ENCODE assay signal across 16 mouse cellular contexts in genomic region chr15:30762211-30762610, GRCm38 (mm10).
"Had no signal": no experiment of that assay in that cellular context is flagged by ENCODE, and none has a peak within 500 bp of the region (broad histone marks: within the 10 kb centered on the region; RNA-seq: fewer than 3 reads in every experiment).

No protein-coding gene starts in this region.

- H3K9ac ChIP-seq: intestine, embryonic 15.5 days; kidney, embryonic 15.5 days; limb, embryonic 12.5 days; liver, embryonic 13.5 days; liver, postnatal 0 days; lung, embryonic 15.5 days had no signal

- H3K4me1 ChIP-seq: intestine, embryonic 15.5 days; kidney, embryonic 15.5 days; limb, embryonic 12.5 days; liver, embryonic 13.5 days; lung, embryonic 15.5 days; megakaryocyte, embryonic 14.5 days had no signal

- H3K4me3 ChIP-seq: intestine, embryonic 15.5 days; kidney, embryonic 15.5 days; limb, embryonic 12.5 days; liver, embryonic 13.5 days; lung, embryonic 15.5 days; megakaryocyte, embryonic 14.5 days had no signal

- H3K27ac ChIP-seq: intestine, embryonic 15.5 days; kidney, embryonic 15.5 days; limb, embryonic 12.5 days; liver, embryonic 13.5 days; lung, embryonic 15.5 days; macrophage; stomach, postnatal 0 days had no signal

- DNase-seq: kidney, adult 18-20 months; kidney, postnatal 14 days; liver; liver, embryonic 13.5 days; liver, postnatal 0 days; lung, postnatal 14 days; right cerebral cortex, adult 18-20 months; right cerebral cortex, postnatal 25 days; thymus, postnatal 4 days had no signal

- H3K27me3 ChIP-seq: intestine, embryonic 15.5 days; kidney, embryonic 15.5 days; limb, embryonic 12.5 days; liver, embryonic 13.5 days; lung, embryonic 15.5 days; megakaryocyte, embryonic 14.5 days had no signal

- H3K9me3 ChIP-seq: intestine, embryonic 15.5 days; kidney, embryonic 15.5 days; limb, embryonic 12.5 days; lung, embryonic 15.5 days had no signal

- H3K4me2 ChIP-seq: intestine, embryonic 15.5 days; kidney, embryonic 15.5 days; limb, embryonic 12.5 days; liver, embryonic 13.5 days; lung, embryonic 15.5 days had no signal

- ATAC-seq: intestine, embryonic 15.5 days; liver, postnatal 0 days had no signal

- H3K36me3 ChIP-seq: intestine, embryonic 15.5 days; kidney, embryonic 15.5 days; limb, embryonic 12.5 days; liver, embryonic 13.5 days; lung, embryonic 15.5 days had no signal
